Mouse (Mus musculus): Measurements from ENCODE around the gene Grid2. TPM values are rescaled to one million over a fixed set of nuclear protein-coding genes. Genes with fewer than 3 reads are reported as not detected.

Gene Grid2
- polyA plus RNA-seq, 1 experiment = 0.05 TPM

DNA sequence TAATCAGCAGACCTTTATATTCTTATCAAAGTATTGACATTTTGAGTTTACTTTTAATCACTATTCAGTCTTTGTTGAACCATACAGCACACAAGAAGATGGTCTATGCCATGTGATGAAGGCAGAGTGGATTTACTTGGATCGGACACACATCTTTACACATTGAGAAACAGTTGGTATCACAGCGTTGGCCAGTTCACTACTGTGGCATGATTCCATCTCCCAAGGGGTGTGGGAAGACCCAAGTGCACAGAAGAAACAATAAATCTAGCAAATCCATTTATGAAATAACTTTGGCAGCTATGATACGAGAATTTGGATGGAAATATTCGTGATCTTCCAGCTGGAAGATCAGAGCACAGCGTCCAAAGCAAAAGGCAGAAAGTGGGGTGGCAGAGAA is 792.3 kb downstream of the Grid2 start:
- no peaks in the 10 kb centered on the region for H3K27me3 ChIP-seq (ENCODE audit: control insufficient read depth, insufficient read depth, low read length)
- H3K4me1 ChIP-seq (ENCODE audit: control insufficient read depth, insufficient read depth, insufficient read length, low read length) = no peaks in the 10 kb centered on the region
- no peak overlapping the region for H3K27ac ChIP-seq (ENCODE audit: insufficient read depth, low read depth, low read length)
- no peak overlapping the region for H3K4me3 ChIP-seq (ENCODE audit: low read depth, low read length)
- 78% methylated on average over 5 of the region's 5 CpGs for WGBS
- no peaks in the 10 kb centered on the region for H3K36me3 ChIP-seq (ENCODE audit: control insufficient read depth, insufficient read depth, low read length)
- TF ChIP-seq POLR2A (IDR thresholded peaks at IDR 0.05; ENCODE audit: low read depth, low read length) (no peak), CTCF (IDR thresholded peaks at IDR 0.05; ENCODE audit: extremely low read depth, insufficient read length, insufficient replicate concordance, low read depth, low read length) (no peak)

DNA sequence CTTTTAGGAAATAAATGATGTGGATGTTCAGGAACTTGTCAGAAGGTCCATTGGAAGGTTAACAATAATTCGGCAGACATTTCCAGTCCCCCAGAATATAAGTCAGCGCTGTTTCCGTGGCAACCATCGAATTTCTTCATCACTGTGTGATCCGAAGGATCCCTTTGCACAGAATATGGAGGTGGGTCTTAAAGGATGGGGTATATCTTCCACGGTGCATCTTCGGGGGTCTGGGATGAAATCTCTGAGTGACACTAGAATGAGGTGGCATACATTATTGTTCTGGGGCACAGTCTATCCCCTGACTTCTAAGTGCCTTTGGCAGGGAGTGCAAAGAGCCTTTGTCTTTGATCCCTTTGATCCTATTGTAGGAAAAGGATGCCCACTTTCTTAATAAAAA is 808.2 kb downstream of the Grid2 start:
- Histone ChIP-seq H3K27me3 (ENCODE audit: control insufficient read depth, insufficient read depth, low read length) (no peaks in the 10 kb centered on the region), H3K27ac (ENCODE audit: insufficient read depth, low read depth, low read length) (no peak overlapping the region), H3K4me1 (ENCODE audit: control insufficient read depth, insufficient read depth, insufficient read length, low read length) (no peaks in the 10 kb centered on the region), H3K36me3 (ENCODE audit: control insufficient read depth, insufficient read depth, low read length) (no peaks in the 10 kb centered on the region), H3K4me3 (ENCODE audit: low read depth, low read length) (no peak overlapping the region)
- 84% methylated on average over 7 of the region's 7 CpGs for WGBS
- TF ChIP-seq POLR2A (IDR thresholded peaks at IDR 0.05; ENCODE audit: low read depth, low read length) = no peak
- no peak for TF ChIP-seq CTCF (IDR thresholded peaks at IDR 0.05; ENCODE audit: extremely low read depth, insufficient read length, insufficient replicate concordance, low read depth, low read length)

DNA sequence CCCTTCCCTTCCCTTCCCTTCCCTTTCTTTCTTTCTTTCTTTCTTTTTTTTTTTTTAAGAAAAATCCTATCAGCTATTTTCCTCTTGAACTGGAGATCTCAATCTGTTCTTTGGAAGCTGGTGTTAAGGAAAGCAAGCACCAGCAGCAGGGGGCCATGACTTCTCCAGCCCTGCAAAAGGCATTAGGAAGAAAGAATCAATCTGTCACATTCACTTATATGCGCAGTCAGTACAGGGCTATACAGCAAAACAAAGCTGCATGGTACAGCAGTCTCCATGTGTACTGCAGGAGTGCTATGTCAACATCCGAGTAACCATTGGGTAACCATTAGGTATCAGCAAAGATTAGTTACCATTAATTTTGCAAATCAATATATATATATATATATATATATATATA is 809.0 kb downstream of the Grid2 start:
- TF ChIP-seq CTCF (IDR thresholded peaks at IDR 0.05; ENCODE audit: extremely low read depth, insufficient read length, insufficient replicate concordance, low read depth, low read length) (no peak), POLR2A (IDR thresholded peaks at IDR 0.05; ENCODE audit: low read depth, low read length) (no peak)
- Histone ChIP-seq H3K27me3 (ENCODE audit: control insufficient read depth, insufficient read depth, low read length) (no peaks in the 10 kb centered on the region), H3K4me1 (ENCODE audit: control insufficient read depth, insufficient read depth, insufficient read length, low read length) (no peaks in the 10 kb centered on the region), H3K27ac (ENCODE audit: insufficient read depth, low read depth, low read length) (no peak overlapping the region), H3K4me3 (ENCODE audit: low read depth, low read length) (no peak overlapping the region), H3K36me3 (ENCODE audit: control insufficient read depth, insufficient read depth, low read length) (no peaks in the 10 kb centered on the region)
- 79% methylated on average over 2 of the region's 2 CpGs for WGBS

DNA sequence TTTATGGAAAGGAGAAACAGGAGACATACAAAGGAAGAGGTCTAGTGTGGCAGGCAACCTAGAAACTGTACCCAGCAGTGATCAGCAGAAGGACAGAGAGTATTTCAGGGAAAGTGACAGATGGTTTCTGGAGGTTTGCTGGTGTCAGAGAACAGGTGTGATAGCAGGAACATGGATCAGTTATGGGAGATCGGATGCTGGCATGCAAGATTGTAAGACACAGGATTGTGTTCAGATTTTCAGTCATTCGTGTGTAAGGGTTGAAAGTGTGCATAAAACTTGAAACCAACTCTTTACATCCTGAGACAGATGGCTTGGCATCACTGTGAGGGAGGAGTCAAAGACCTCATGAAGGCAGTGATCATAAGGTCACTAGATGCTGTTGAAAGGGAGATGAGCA is 817.7 kb downstream of the Grid2 start:
- 56% methylated on average over 2 of the region's 2 CpGs for WGBS
- no peaks in the 10 kb centered on the region for H3K36me3 ChIP-seq (ENCODE audit: control insufficient read depth, insufficient read depth, low read length)
- no peak overlapping the region for H3K4me3 ChIP-seq (ENCODE audit: low read depth, low read length)
- H3K27me3 ChIP-seq (ENCODE audit: control insufficient read depth, insufficient read depth, low read length) = no peaks in the 10 kb centered on the region
- TF ChIP-seq CTCF (IDR thresholded peaks at IDR 0.05; ENCODE audit: extremely low read depth, insufficient read length, insufficient replicate concordance, low read depth, low read length) = no peak
- TF ChIP-seq POLR2A (IDR thresholded peaks at IDR 0.05; ENCODE audit: low read depth, low read length) = no peak
- no peak overlapping the region for H3K27ac ChIP-seq (ENCODE audit: insufficient read depth, low read depth, low read length)
- no peaks in the 10 kb centered on the region for H3K4me1 ChIP-seq (ENCODE audit: control insufficient read depth, insufficient read depth, insufficient read length, low read length)

DNA sequence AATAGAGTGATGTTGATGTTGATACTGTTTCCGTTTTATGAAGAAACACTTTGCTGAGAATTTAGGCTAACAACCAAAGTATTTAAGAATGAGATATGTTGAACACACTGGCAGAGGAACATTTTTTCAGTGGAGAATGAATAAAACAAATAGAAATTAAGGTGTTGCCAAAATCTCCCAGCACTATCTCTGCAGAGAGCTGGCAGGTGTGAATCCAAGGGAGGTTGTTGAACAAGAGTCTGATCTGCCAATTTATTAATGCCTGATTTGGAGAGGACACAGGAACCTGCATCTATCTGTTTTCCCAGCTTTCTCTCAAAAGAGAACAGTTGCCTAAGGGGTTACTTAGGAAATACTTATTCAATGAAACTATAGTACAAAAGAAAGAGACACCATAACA is 822.2 kb downstream of the Grid2 start:
- no peak overlapping the region for H3K27ac ChIP-seq (ENCODE audit: insufficient read depth, low read depth, low read length)
- TF ChIP-seq CTCF (IDR thresholded peaks at IDR 0.05; ENCODE audit: extremely low read depth, insufficient read length, insufficient replicate concordance, low read depth, low read length) (no peak), POLR2A (IDR thresholded peaks at IDR 0.05; ENCODE audit: low read depth, low read length) (no peak)
- H3K4me3 ChIP-seq (ENCODE audit: low read depth, low read length) = no peak overlapping the region
- H3K27me3 ChIP-seq (ENCODE audit: control insufficient read depth, insufficient read depth, low read length) = no peaks in the 10 kb centered on the region
- 68% methylated on average over 1 of the region's 1 CpGs for WGBS
- no peaks in the 10 kb centered on the region for H3K36me3 ChIP-seq (ENCODE audit: control insufficient read depth, insufficient read depth, low read length)
- H3K4me1 ChIP-seq (ENCODE audit: control insufficient read depth, insufficient read depth, insufficient read length, low read length) = no peaks in the 10 kb centered on the region

DNA sequence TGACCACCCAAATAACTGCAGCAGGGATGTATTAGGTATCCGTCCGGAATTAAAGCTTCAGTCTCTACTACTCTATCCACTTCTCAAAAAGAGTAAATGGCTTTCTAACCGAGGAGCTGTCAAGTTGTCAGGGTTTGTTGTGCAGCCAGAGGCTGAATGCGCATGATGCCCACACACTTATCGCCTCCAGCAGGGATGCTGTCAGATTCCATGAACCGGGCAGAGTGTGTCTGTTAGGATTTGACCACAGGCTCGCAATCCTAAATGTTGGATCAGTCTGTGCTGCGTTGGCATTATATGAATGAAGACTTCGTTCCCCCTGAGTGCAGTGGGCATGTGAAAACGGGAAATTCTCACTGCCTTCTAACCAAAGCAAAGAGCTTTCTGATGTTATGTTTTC is 843.0 kb downstream of the Grid2 start:
- 83% methylated on average over 10 of the region's 10 CpGs for WGBS
- no peaks in the 10 kb centered on the region for H3K4me1 ChIP-seq (ENCODE audit: control insufficient read depth, insufficient read depth, insufficient read length, low read length)
- no peak overlapping the region for H3K27ac ChIP-seq (ENCODE audit: insufficient read depth, low read depth, low read length)
- H3K36me3 ChIP-seq (ENCODE audit: control insufficient read depth, insufficient read depth, low read length) = no peaks in the 10 kb centered on the region
- no peaks in the 10 kb centered on the region for H3K27me3 ChIP-seq (ENCODE audit: control insufficient read depth, insufficient read depth, low read length)
- TF ChIP-seq POLR2A (IDR thresholded peaks at IDR 0.05; ENCODE audit: low read depth, low read length) (no peak), CTCF (IDR thresholded peaks at IDR 0.05; ENCODE audit: extremely low read depth, insufficient read length, insufficient replicate concordance, low read depth, low read length) (no peak)
- no peak overlapping the region for H3K4me3 ChIP-seq (ENCODE audit: low read depth, low read length)

DNA sequence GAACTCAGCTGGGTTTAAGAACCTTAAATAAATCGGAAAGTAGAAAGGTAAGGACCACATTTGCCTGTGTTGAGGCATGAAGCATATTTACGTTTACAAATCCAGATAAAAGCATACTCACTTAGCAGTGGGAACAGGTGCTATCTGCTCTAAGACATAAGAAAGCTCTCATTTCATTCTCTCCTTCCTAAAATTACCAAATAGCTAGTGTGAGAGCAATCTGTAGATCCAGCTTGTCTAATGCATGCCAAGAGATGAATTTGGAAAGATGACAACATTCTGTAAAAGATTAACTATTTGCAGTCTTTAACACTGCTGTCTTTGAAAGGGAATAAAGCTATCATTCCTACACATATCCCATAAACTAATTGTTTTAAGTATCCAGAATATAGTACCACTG is 858.9 kb downstream of the Grid2 start:
- H3K27ac ChIP-seq (ENCODE audit: insufficient read depth, low read depth, low read length) = no peak overlapping the region
- no peaks in the 10 kb centered on the region for H3K4me1 ChIP-seq (ENCODE audit: control insufficient read depth, insufficient read depth, insufficient read length, low read length)
- no peak overlapping the region for H3K4me3 ChIP-seq (ENCODE audit: low read depth, low read length)
- WGBS = 70% methylated on average over 2 of the region's 2 CpGs
- H3K36me3 ChIP-seq (ENCODE audit: control insufficient read depth, insufficient read depth, low read length) = no peaks in the 10 kb centered on the region
- TF ChIP-seq POLR2A (IDR thresholded peaks at IDR 0.05; ENCODE audit: low read depth, low read length) (no peak), CTCF (IDR thresholded peaks at IDR 0.05; ENCODE audit: extremely low read depth, insufficient read length, insufficient replicate concordance, low read depth, low read length) (no peak)
- H3K27me3 ChIP-seq (ENCODE audit: control insufficient read depth, insufficient read depth, low read length) = no peaks in the 10 kb centered on the region

DNA sequence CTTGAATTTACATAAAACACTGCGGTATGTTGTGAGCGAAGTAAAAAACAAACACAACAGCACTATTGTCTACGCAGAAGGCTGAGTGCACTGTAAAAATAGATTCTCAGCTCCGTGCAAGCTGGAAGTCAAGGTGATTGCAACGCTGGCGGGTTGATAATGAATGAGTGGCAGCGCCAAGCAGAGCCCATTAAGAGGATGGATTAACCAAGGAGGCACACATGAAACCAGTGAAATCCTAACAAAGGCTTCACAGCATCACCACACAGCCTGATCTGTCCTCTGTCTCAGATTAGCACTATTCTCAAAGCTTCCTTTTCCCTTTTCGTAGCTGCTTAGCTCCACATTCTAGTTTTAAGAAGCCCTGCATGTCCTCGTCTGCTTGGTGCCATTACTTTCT is 880.6 kb downstream of the Grid2 start:
- 79% methylated on average over 9 of the region's 9 CpGs for WGBS
- Histone ChIP-seq H3K36me3 (ENCODE audit: control insufficient read depth, insufficient read depth, low read length) (no peaks in the 10 kb centered on the region), H3K27me3 (ENCODE audit: control insufficient read depth, insufficient read depth, low read length) (no peaks in the 10 kb centered on the region), H3K4me3 (ENCODE audit: low read depth, low read length) (no peak overlapping the region), H3K4me1 (ENCODE audit: control insufficient read depth, insufficient read depth, insufficient read length, low read length) (no peaks in the 10 kb centered on the region), H3K27ac (ENCODE audit: insufficient read depth, low read depth, low read length) (no peak overlapping the region)
- no peak for TF ChIP-seq POLR2A (IDR thresholded peaks at IDR 0.05; ENCODE audit: low read depth, low read length)
- no peak for TF ChIP-seq CTCF (IDR thresholded peaks at IDR 0.05; ENCODE audit: extremely low read depth, insufficient read length, insufficient replicate concordance, low read depth, low read length)
